Mouse (Mus musculus) cerebellum, adult 2 months (tissue): Measurements from ENCODE around the gene Zfp202.

Experiments
- CTCF ChIP-seq: fragments of 200-500 bp; IDR thresholded peaks from 2 replicates; pipeline ENCODE4 v1.5.1; 2011; ENCODE audit warnings: low read depth, mild to moderate bottlenecking, control low read depth, low read length, moderate library complexity, borderline replicate concordance; ENCODE audit not compliant: insufficient read depth
- POLR2A ChIP-seq: fragments of 200-500 bp; IDR thresholded peaks from 2 replicates; pipeline ENCODE4 v1.6.1; 2011; ENCODE audit warnings: low read length, control low read depth, borderline replicate concordance; ENCODE audit not compliant: insufficient read depth

DNA sequence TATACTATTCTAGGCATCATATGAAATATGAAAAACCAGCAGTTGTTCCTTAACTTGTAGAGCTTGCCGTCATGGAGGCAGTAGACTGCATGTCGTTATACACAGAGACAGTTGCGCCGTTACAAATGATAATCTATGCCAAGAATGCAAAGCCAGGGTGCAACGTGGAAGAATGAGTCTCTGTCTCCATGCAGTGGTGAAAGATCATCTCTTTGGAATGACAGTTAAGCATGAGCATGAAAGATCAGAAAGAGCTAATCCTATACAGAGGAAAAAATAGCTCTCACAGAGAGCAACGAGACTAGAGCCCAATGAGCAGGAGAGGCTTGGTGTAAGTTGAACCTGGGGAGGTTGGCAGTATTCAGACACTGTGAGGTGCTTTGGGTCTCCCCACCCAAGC, 54.6 kb downstream of the Zfp202 start:
- TF ChIP-seq CTCF (no peak), POLR2A (no peak)
